Mouse (Mus musculus) intestine, embryonic 14.5 days (tissue): ENCODE measurements around the gene Ubxn1. TPM values are rescaled to one million over a fixed set of nuclear protein-coding genes. Genes with fewer than 3 reads are reported as not detected.
"Not testable (repeated sequence)": the region's sequence is repeated elsewhere in the genome, so short reads cannot be mapped to it uniquely, and the experiment has no call there.

ENCODE experiments used
- ATAC-seq: fragments of 200-750 bp; cut with Nextera tagmentation; replicated peaks from 2 replicates; pipeline ENCODE4 v1.8.0; 2017; ENCODE audit warnings: low read depth, moderate number of reproducible peaks, moderate TSS enrichment, moderate library complexity; ENCODE audit not compliant: low FRiP score, low TSS enrichment
- DNase-seq: peaks from one replicate; pipeline ENCODE4 v3.0.0-alpha.2; 2018; ENCODE audit warnings: low spot score
- H3K27ac ChIP-seq: fragments of 300-500 bp; sonication (generic); 2 replicates; pipeline ENCODE4 v1.5.1; 2014; ENCODE audit warnings: low read depth, mild to moderate bottlenecking, control low read depth
- H3K27me3 ChIP-seq: fragments of 300-500 bp; sonication (generic); replicated peaks from 2 replicates; pipeline ENCODE4 v1.6.1; 2014; ENCODE audit warnings: low read length, control low read depth; ENCODE audit not compliant: control insufficient read depth, insufficient read depth
- H3K36me3 ChIP-seq: fragments of 300-500 bp; sonication (generic); 2 replicates; pipeline ENCODE4 v1.6.1; 2014; ENCODE audit warnings: low read length, control low read depth; ENCODE audit not compliant: control insufficient read depth, insufficient read depth
- H3K4me1 ChIP-seq: fragments of 300-500 bp; sonication (generic); replicated peaks from 2 replicates; pipeline ENCODE4 v1.6.1; 2014; ENCODE audit warnings: low read length, control low read depth, mixed read lengths; ENCODE audit not compliant: control insufficient read depth, insufficient read depth
- H3K4me2 ChIP-seq: fragments of 300-500 bp; sonication (generic); 2 replicates; pipeline ENCODE4 v1.6.1; 2014; ENCODE audit warnings: low read length
- H3K4me3 ChIP-seq: fragments of 300-500 bp; sonication (generic); 2 replicates; pipeline ENCODE4 v1.5.1; 2014; ENCODE audit warnings: low read depth, low read length, control low read depth, mixed read lengths
- H3K9ac ChIP-seq: fragments of 300-500 bp; sonication (generic); 2 replicates; pipeline ENCODE4 v1.6.1; 2014; ENCODE audit warnings: mild to moderate bottlenecking, low read length
- H3K9me3 ChIP-seq: fragments of 300-500 bp; sonication (generic); 2 replicates; pipeline ENCODE4 v1.6.1; 2016; ENCODE audit warnings: low read length, control low read depth; ENCODE audit not compliant: control insufficient read depth
- WGBS: fragments of 180-500 bp; shearing (Covaris S2); extraction: QIAGEN DNeasy Blood & Tissue Kit; methylation state at CpG from one replicate; pipeline ENCODE4 v1.1.7; 2014; 5-methylcytosine and 5-hydroxymethylcytosine counted together
- polyA plus RNA-seq: library from polyadenylated mRNA; unstranded; fragments of >200 nt; fragmentation: Nextera tagmentation; extraction: Ambion mirVana; gene quantifications from 2 replicates; pipeline ENCODE4 v1.2.1, GENCODE M21; 2014

Gene Ubxn1
- polyA plus RNA-seq: 162 and 166 TPM in 2 replicates

DNA sequence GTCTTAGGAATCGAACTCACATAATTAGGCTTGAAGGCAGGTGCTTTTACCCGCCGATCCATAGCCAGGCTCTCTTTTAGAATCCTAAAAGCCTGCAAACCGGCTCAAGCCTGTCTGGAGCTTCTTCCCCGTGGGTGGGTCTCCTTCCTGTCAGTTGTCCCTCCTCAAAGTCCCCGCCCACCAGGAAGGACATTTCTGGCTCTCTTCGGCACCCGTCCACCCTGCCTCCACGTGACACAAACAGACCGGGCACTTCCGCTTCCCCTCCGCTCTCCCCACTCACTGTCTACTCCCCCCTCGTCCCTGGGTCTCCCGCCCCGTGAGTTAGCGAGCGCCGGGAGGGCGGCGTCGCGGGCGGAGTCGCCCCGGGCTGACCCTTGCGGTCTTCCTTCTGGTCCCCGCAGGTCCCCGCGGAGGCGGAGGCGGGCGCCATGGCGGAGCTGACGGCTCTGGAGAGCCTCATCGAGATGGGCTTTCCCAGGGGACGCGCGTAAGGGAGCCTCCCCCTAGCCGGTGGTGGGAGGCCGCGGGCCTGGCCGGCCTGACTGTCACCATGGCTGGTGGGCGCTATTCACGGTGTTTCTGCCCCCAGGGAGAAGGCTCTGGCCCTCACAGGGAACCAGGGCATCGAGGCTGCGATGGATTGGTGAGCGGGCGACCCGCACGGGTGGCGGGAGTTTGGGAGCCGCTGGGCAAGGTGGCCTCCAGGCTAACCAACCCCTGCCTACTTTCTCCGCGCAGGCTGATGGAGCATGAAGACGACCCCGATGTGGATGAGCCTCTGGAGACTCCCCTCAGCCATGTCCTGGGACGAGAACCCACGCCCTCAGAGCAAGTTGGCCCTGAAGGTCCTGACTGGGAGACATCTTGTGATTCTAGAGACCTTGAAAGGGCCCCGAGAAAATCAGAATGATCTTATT, at the start of gene Ubxn1:
Gene Ubxn1 (plus strand): TSS at position 230 of the 920 bp plus-strand sequence.
- Histone ChIP-seq H3K36me3 (peaks cover 36% of the 10 kb centered on the region), H3K9ac (peak within 1 kb of the TSS; percentile 90), H3K27me3 (no peaks in the 10 kb centered on the region), H3K27ac (peak within 1 kb of the TSS; percentile 71), H3K4me3 (peak within 1 kb of the TSS; percentile 89), H3K9me3 (no peaks in the 10 kb centered on the region), H3K4me2 (peak within 1 kb of the TSS; percentile 93), H3K4me1 (peaks cover 7% of the 10 kb centered on the region; the same call in 1 of the 2 replicates)
- under 1% methylated on average over 59 of the region's 59 CpGs for WGBS
- DNase-seq: peak; percentile 97
- peak; percentile 97 for ATAC-seq

DNA sequence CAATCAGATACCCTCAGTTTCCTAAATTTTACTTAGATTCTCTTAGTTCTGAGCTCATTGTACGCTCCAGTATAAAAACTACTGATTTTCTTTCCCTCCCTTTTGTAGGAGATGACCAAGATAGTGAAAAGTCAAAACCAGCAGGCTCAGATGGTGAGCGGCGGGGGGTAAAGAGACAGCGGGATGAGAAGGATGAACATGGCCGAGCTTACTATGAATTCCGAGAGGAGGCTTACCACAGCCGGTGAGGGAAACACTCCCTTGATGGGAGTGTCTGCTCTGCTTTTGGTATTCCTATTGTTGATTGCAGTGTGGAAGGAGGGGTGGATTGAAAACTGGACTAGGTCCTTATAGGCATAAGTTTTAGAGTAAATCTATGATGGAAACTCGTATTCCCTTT, 48.6 kb upstream of the Ubxn1 start:
- DNase-seq (no peak), ATAC-seq (no peak)
- H3K9me3 ChIP-seq: no peaks in the 10 kb centered on the region
- H3K9ac ChIP-seq: peak overlapping the region; percentile 14; the same call in 1 of the 2 replicates
- H3K27me3 ChIP-seq: no peaks in the 10 kb centered on the region
- H3K4me3 ChIP-seq: 0 out of 2 replicates have a peak overlapping the region, but pooled peaks have one; percentile 16
- no peak overlapping the region for H3K27ac ChIP-seq
- peaks cover 52% of the 10 kb centered on the region for H3K36me3 ChIP-seq
- WGBS: 73% methylated on average over 8 of the region's 8 CpGs
- peaks cover 16% of the 10 kb centered on the region for H3K4me1 ChIP-seq
- peak overlapping the region; percentile 79 for H3K4me2 ChIP-seq

DNA sequence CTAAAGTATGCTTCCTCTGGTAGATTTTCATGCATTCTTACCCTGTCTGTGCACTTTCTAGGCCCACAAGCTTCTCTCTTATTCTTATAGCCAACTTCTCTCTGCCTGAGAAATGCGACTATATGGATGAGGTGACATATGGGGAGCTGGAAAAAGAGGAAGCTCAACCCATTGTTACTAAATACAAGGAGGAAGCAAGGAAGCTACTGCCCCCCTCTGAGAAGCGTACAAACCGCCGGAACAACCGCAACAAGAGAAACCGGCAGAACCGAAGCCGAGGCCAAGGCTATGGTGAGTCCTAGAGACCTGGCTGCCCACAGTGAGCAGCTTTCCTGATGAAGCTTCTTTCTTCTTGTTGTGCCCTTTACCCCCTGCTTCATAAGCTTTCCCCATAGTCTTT, 41.6 kb upstream of the Ubxn1 start, which contains the start of gene AC129217.1:
Gene AC129217.1 (plus strand): TSS at position 114 of the 400 bp plus-strand sequence.
- no peak for ATAC-seq
- Histone ChIP-seq H3K36me3 (peaks cover 100% of the 10 kb centered on the region), H3K27ac (no peak within 1 kb of the TSS), H3K9ac (no peak within 1 kb of the TSS), H3K9me3 (no peaks in the 10 kb centered on the region), H3K4me2 (no peak within 1 kb of the TSS), H3K4me1 (no peaks in the 10 kb centered on the region), H3K4me3 (no peak within 1 kb of the TSS), H3K27me3 (no peaks in the 10 kb centered on the region)
- DNase-seq: no peak
- 96% methylated on average over 8 of the region's 8 CpGs for WGBS

DNA sequence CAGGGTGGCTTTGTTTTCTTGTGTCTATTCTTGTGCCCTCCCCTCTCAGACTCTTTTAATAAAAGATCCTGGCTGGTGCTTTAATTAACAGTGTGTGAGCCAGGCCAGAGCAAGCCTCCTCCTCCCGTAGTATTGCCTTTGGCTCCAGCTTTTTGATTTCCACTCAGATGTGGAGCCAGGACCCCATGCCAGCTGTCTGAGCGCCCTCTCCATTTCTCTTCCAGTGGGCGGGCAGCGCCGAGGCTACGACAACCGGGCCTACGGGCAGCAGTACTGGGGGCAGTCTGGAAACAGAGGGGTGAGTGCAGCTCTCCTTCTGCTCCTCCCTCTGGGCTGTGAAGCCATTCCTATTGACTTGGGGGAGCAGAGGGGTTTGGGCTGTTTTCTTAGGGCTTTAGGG, 40.6 kb upstream of the Ubxn1 start:
- Histone ChIP-seq H3K27me3 (no peaks in the 10 kb centered on the region), H3K4me1 (no peaks in the 10 kb centered on the region), H3K36me3 (peaks cover 93% of the 10 kb centered on the region), H3K27ac (no peak overlapping the region), H3K4me3 (no peak overlapping the region), H3K4me2 (no peak overlapping the region), H3K9ac (no peak overlapping the region), H3K9me3 (no peaks in the 10 kb centered on the region)
- ATAC-seq: no peak
- DNase-seq: no peak
- 90% methylated on average over 8 of the region's 8 CpGs for WGBS

DNA sequence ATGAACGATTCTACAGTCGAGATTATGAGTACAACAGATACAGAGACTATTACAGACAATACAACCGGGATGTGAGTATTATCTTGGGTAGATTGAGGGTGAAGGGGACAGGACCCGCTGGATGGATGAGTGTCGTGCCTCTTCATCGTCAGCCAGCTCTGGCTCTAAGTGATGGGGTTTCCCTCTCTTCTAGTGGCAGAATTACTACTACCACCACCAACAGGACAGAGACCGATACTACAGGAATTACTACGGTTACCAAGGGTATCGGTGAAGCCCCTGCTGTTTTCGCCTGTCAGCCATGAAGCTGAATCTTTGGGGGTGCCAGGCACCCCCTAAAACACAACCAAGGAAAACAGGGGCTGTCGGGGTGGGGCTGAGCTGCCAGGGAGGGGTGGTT, 40.0 kb upstream of the Ubxn1 start:
- no peaks in the 10 kb centered on the region for H3K9me3 ChIP-seq
- H3K27me3 ChIP-seq: no peaks in the 10 kb centered on the region
- peaks cover 87% of the 10 kb centered on the region for H3K36me3 ChIP-seq
- no peaks in the 10 kb centered on the region for H3K4me1 ChIP-seq
- no peak overlapping the region for H3K4me3 ChIP-seq
- H3K27ac ChIP-seq: no peak overlapping the region
- H3K9ac ChIP-seq: no peak overlapping the region
- DNase-seq (no peak), ATAC-seq (no peak)
- WGBS: 78% methylated on average over 11 of the region's 11 CpGs
- H3K4me2 ChIP-seq: no peak overlapping the region

DNA sequence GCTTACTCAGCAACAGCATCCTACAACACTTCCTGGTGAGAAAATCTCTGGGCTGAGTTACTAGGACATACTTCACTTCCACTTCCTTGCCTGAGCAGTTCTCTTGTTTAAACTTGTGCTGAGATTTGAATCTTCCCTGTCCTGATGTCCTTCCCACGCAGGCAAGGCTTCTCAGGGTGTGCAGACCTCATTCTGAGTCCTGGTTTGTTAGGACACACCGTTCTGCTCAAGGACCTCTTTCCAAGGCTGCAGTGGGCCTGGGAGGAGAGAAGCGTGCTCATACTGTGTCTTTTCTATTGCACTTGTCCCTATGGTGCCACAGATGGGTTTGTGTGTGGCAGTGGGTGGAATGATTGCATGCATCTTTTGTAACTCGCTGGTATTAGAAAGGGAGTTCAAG, 38.3 kb upstream of the Ubxn1 start:
- no peak for DNase-seq
- 93% methylated on average over 4 of the region's 4 CpGs for WGBS

DNA sequence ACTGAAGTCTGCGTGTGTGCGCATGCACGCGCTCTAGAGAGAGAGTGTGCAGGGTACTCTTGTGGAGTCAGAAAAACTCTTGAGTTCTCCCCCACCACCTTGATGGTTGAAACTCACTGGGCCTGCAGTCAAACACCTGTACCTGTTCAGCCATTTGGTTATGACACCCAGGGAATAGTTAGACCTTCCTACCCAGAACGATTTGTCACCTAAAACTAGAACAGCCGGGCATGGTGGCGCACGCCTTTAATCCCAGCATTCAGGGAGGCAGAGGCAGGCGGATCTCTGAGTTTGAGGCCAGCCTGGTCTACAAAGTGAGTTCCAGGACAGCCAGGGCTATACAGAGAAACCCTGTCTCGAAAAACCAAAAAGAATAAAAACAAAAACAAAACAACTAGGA, 35.0 kb upstream of the Ubxn1 start:
- not testable (repeated sequence) for ATAC-seq, H3K27me3 ChIP-seq, H3K9ac ChIP-seq, H3K4me2 ChIP-seq, H3K9me3 ChIP-seq, H3K27ac ChIP-seq, DNase-seq, H3K4me3 ChIP-seq
- WGBS: 97% methylated on average over 10 of the region's 10 CpGs
- H3K36me3 ChIP-seq: peaks cover 37% of the 10 kb centered on the region
- peaks cover 23% of the 10 kb centered on the region for H3K4me1 ChIP-seq

More for the DNA sequence above, 38.3 kb upstream of the Ubxn1 start:
- peaks cover under 1% of the 10 kb centered on the region; the same call in 1 of the 2 replicates for H3K4me1 ChIP-seq
- H3K27ac ChIP-seq: no peak overlapping the region
- H3K36me3 ChIP-seq: peaks cover 70% of the 10 kb centered on the region
- no peaks in the 10 kb centered on the region for H3K9me3 ChIP-seq
- ATAC-seq: no peak
- H3K4me2 ChIP-seq: no peak overlapping the region
- H3K9ac ChIP-seq: no peak overlapping the region
- no peak overlapping the region for H3K4me3 ChIP-seq
- H3K27me3 ChIP-seq: no peaks in the 10 kb centered on the region

DNA sequence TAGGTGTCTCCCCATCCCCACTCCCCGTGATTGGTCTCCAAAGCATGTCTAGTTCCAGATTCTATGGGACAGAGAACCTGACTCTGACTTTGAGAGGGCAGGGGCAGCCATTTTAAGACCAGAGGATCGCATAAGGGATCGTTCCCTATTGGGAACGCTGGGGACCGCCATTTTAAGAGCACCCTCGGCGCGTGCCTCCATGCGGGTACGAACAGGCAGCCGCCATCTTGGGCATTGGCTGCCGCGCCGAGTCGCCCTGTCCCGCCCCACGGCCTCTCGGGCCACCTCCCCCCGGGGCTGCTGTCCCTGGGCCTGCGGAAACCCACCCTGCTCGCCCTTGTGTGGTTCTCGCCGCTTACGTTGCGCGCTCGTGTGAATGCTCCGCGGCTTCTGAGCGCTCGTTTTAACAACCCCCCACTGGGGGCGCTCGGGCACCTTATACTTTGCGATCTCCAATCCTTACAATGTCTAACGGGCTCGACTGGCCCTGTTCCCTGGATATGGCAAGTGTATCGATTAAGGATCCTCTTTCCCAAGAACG, 34.0 kb upstream of the Ubxn1 start, which contains the start of gene Bscl2:
Gene Bscl2 (plus strand): TSS at position 217 of the 541 bp plus-strand sequence.
- Histone ChIP-seq H3K9me3 (no peaks in the 10 kb centered on the region), H3K4me1 (peaks cover 23% of the 10 kb centered on the region), H3K4me2 (peak within 1 kb of the TSS; percentile 98), H3K36me3 (peaks cover 27% of the 10 kb centered on the region), H3K4me3 (peak within 1 kb of the TSS; percentile 61), H3K27me3 (no peaks in the 10 kb centered on the region), H3K9ac (peak within 1 kb of the TSS; percentile 75), H3K27ac (peak within 1 kb of the TSS; percentile 96)
- DNase-seq (peak; percentile 95), ATAC-seq (peak; percentile 74)
- under 1% methylated on average over 38 of the region's 38 CpGs for WGBS
